Mouse (Mus musculus) cerebellum, adult 2 months (tissue): ENCODE measurements around the gene Mfsd12.

Experiments used
- CTCF ChIP-seq: fragments of 200-500 bp; IDR thresholded peaks from 2 replicates; pipeline ENCODE4 v1.5.1; 2011; ENCODE audit warnings: low read depth, mild to moderate bottlenecking, control low read depth, low read length, moderate library complexity, borderline replicate concordance; ENCODE audit not compliant: insufficient read depth
- POLR2A ChIP-seq: fragments of 200-500 bp; IDR thresholded peaks from 2 replicates; pipeline ENCODE4 v1.6.1; 2011; ENCODE audit warnings: low read length, control low read depth, borderline replicate concordance; ENCODE audit not compliant: insufficient read depth

DNA sequence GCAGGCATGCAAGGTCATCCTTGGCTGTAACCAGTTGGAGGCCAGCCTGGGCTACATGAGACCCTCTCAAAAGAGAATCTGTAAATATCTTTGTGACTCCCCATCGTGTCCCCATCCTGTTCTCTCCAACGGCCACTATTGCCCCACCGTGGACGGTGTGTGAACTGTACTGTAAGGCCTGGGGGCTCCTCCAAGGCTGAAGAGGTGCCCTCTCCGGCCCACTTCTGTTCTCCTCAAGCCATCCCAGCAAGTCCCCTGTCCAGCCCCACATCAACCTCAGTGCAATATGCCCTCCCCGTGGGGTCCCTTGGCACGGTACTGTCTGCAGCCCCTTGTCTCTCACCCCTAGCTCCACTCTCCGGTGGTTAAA lies 38.0 kb upstream of the Mfsd12 start:
- TF ChIP-seq POLR2A (no peak), CTCF (peak; percentile 32; the same call in 1 of the 2 replicates)
